Comparison of ENCODE assay signal across 18 mouse cellular contexts in genomic region chr1:155795791-155796233, GRCm38 (mm10). TPM values are rescaled to one million over a fixed set of nuclear protein-coding genes. Genes with fewer than 3 reads are reported as not detected.
DNase-seq lines count a peak whose midpoint lies in the region; ATAC-seq and TF ChIP-seq lines count a peak whose summit lies in the region.
"Had no signal": no experiment of that assay in that cellular context is flagged by ENCODE, and none has a peak within 500 bp of the region (broad histone marks: within the 10 kb centered on the region; RNA-seq: fewer than 3 reads in every experiment).

No protein-coding gene starts in this region.

- no peak for TF ChIP-seq POLR2A in thymus, adult 2 months (IDR thresholded peaks at IDR 0.05; ENCODE audit: control insufficient read depth, extremely low read depth, insufficient read depth, low read length, poor library complexity)

- H3K27ac ChIP-seq in heart, embryonic 16.5 days (ENCODE audit: low read length): no peak overlapping the region
- no peak overlapping the region for H3K27ac ChIP-seq in heart, embryonic 11.5 days (ENCODE audit: low read depth, low read length)
- H3K27ac ChIP-seq in thymus, adult 2 months (ENCODE audit: control insufficient read depth, insufficient read depth, low read length): no peak overlapping the region
- H3K27ac ChIP-seq in midbrain, postnatal 0 days (ENCODE audit: low read depth, low read length): no peak overlapping the region
- H3K27ac ChIP-seq: hindbrain, embryonic 10.5 days; intestine, embryonic 15.5 days had no signal

- WGBS in heart, embryonic 16.5 days: 64% methylated on average over 5 of the region's 5 CpGs
- WGBS in heart, embryonic 11.5 days (ENCODE audit: insufficient replicate concordance): 81% methylated on average over 5 of the region's 5 CpGs
- 97% methylated on average over 5 of the region's 5 CpGs for WGBS in thymus, adult 2 months
- 96% methylated on average over 5 of the region's 5 CpGs for WGBS in midbrain, postnatal 0 days

- ATAC-seq in heart, embryonic 16.5 days (replicated peaks; ENCODE audit: extremely low read depth, insufficient read depth, low FRiP score): peak; percentile 50; the same call in 1 of the 2 replicates
- no peak for ATAC-seq in heart, embryonic 11.5 days (replicated peaks; ENCODE audit: insufficient number of reproducible peaks, low FRiP score, low TSS enrichment)
- ATAC-seq in megakaryocyte-erythroid progenitor cell, adult 5-6 weeks (replicated peaks; ENCODE audit: low FRiP score, low TSS enrichment, poor library complexity, severe bottlenecking): peak; percentile 29; the same call in 1 of the 2 replicates
- ATAC-seq in midbrain, postnatal 0 days (ENCODE audit: low FRiP score): no peak
- no peak for ATAC-seq in cerebellum, adult (ENCODE audit: insufficient number of reproducible peaks, low FRiP score, low TSS enrichment)

- H3K4me1 ChIP-seq in heart, embryonic 16.5 days (ENCODE audit: control insufficient read depth, insufficient read depth, low read length): peaks cover 15% of the 10 kb centered on the region
- peaks cover 10% of the 10 kb centered on the region for H3K4me1 ChIP-seq in heart, embryonic 11.5 days (ENCODE audit: control insufficient read depth, insufficient read depth, low read length)
- H3K4me1 ChIP-seq in thymus, adult 2 months (replicated peaks; ENCODE audit: control insufficient read depth, insufficient read depth, low read length): peaks cover 4% of the 10 kb centered on the region
- no peaks in the 10 kb centered on the region for H3K4me1 ChIP-seq in midbrain, postnatal 0 days (ENCODE audit: insufficient read depth, low read length)

- H3K9ac ChIP-seq in heart, embryonic 16.5 days (ENCODE audit: low read length): no peak overlapping the region
- no peak overlapping the region for H3K9ac ChIP-seq in heart, embryonic 11.5 days (ENCODE audit: low read depth, low read length)
- H3K9ac ChIP-seq in midbrain, postnatal 0 days (replicated peaks; ENCODE audit: low read length, poor library complexity, severe bottlenecking): no peak overlapping the region
- H3K9ac ChIP-seq: forebrain, postnatal 0 days; intestine, embryonic 15.5 days had no signal

- H3K4me3 ChIP-seq in heart, embryonic 16.5 days (ENCODE audit: low read length): no peak overlapping the region
- H3K4me3 ChIP-seq in heart, embryonic 11.5 days (ENCODE audit: low read depth, low read length): no peak overlapping the region
- H3K4me3 ChIP-seq in thymus, adult 2 months (ENCODE audit: control insufficient read depth, insufficient read depth, low read length): no peak overlapping the region
- no peak overlapping the region for H3K4me3 ChIP-seq in midbrain, postnatal 0 days (ENCODE audit: low read depth, low read length)
- H3K4me3 ChIP-seq: hindbrain, embryonic 10.5 days; intestine, embryonic 15.5 days had no signal

- H3K9me3 ChIP-seq in heart, embryonic 16.5 days (replicated peaks; ENCODE audit: control insufficient read depth, low read length): no peaks in the 10 kb centered on the region
- no peaks in the 10 kb centered on the region for H3K9me3 ChIP-seq in heart, embryonic 11.5 days (replicated peaks; ENCODE audit: control insufficient read depth, low read length)
- no peaks in the 10 kb centered on the region for H3K9me3 ChIP-seq in midbrain, postnatal 0 days (ENCODE audit: low read length)
- H3K9me3 ChIP-seq: hindbrain, embryonic 10.5 days; intestine, embryonic 15.5 days had no signal

- H3K4me2 ChIP-seq in heart, embryonic 16.5 days (ENCODE audit: low read depth, low read length): no peak overlapping the region
- no peak overlapping the region for H3K4me2 ChIP-seq in heart, embryonic 11.5 days
- no peak overlapping the region for H3K4me2 ChIP-seq in midbrain, postnatal 0 days (ENCODE audit: low read depth, low read length, poor library complexity, severe bottlenecking)
- H3K4me2 ChIP-seq: intestine, embryonic 15.5 days had no signal

- H3K27me3 ChIP-seq in heart, embryonic 16.5 days (ENCODE audit: control insufficient read depth, insufficient read depth, low read length): no peaks in the 10 kb centered on the region
- H3K27me3 ChIP-seq in heart, embryonic 11.5 days (ENCODE audit: control insufficient read depth, insufficient read depth, low read length): no peaks in the 10 kb centered on the region
- no peaks in the 10 kb centered on the region for H3K27me3 ChIP-seq in thymus, adult 2 months (ENCODE audit: control insufficient read depth, insufficient read depth, low read length)
- H3K27me3 ChIP-seq in midbrain, postnatal 0 days (ENCODE audit: insufficient read depth, low read length): no peaks in the 10 kb centered on the region
- H3K27me3 ChIP-seq: intestine, embryonic 15.5 days had no signal

- H3K36me3 ChIP-seq in heart, embryonic 16.5 days (ENCODE audit: control insufficient read depth, insufficient read depth): peaks cover 10% of the 10 kb centered on the region; the same call in 1 of the 2 replicates
- H3K36me3 ChIP-seq in heart, embryonic 11.5 days (ENCODE audit: control insufficient read depth, insufficient read depth, low read length): peaks cover 7% of the 10 kb centered on the region; the same call in 1 of the 2 replicates
- no peaks in the 10 kb centered on the region for H3K36me3 ChIP-seq in thymus, adult 2 months (ENCODE audit: control insufficient read depth, insufficient read depth, low read length)
- peaks cover 35% of the 10 kb centered on the region for H3K36me3 ChIP-seq in midbrain, postnatal 0 days (ENCODE audit: insufficient read depth, low read length)

- TF ChIP-seq CTCF in thymus, adult 2 months (IDR thresholded peaks at IDR 0.05; ENCODE audit: borderline replicate concordance, control insufficient read depth, extremely low read depth, insufficient read depth, low read length, poor library complexity): no peak
- no peak for TF ChIP-seq CTCF in midbrain, postnatal 0 days (IDR thresholded peaks at IDR 0.05)

- DNase-seq in MEL-GATA-1-ER (ENCODE audit: extremely low read depth, low read depth): peak; percentile 73
- peak; percentile 80 for DNase-seq in fat pad, adult 2 months (ENCODE audit: extremely low read depth, low read depth, low spot score)
- no peak for DNase-seq in thymus, adult 2 months
- no peak for DNase-seq in midbrain, postnatal 0 days (ENCODE audit: low spot score)
- DNase-seq: cerebellum, adult 11-12 months; forebrain, postnatal 0 days; gastrocnemius, postnatal 36 days; kidney, postnatal 25 days; layer of hippocampus, postnatal 36 days; spleen, adult 18-20 months; thymus, adult 18-20 months had no signal

RNA-seq across cellular contexts. Expression of gene Qsox1, which starts 16.9 kb away (rescaled TPM):
- 25.1 and 29.5 TPM in 2 replicates for polyA plus RNA-seq in heart, embryonic 16.5 days (2015; fragmentation: Nextera tagmentation; extraction: Ambion mirVana)
- polyA plus RNA-seq in heart, embryonic 11.5 days (2014; fragmentation: Nextera tagmentation; extraction: Ambion mirVana): 10.7 and 12.1 TPM in 2 replicates
- total RNA-seq in megakaryocyte-erythroid progenitor cell, adult 5-6 weeks (2014; fragmentation: Nextera tagmentation): 16.5 and 16.6 TPM in 2 replicates
- 22.4 and 32.0 TPM in 2 replicates for total RNA-seq in megakaryocyte-erythroid progenitor cell, adult 5-6 weeks (2017)
- polyA plus RNA-seq in thymus, adult 2 months (2012; rRNA removed): 50.1 and 61.1 TPM in 2 replicates
- 31.7 and 32.7 TPM in 2 replicates for total RNA-seq in midbrain, postnatal 0 days (2014; rRNA removed)
- 21.3 and 23.0 TPM in 2 replicates for polyA plus RNA-seq in midbrain, postnatal 0 days (2015; fragmentation: Nextera tagmentation; extraction: Ambion mirVana)

RNA-seq across cellular contexts. Expression of gene Lhx4, which starts 44.3 kb away (rescaled TPM):
- not detected in 2 replicates for polyA plus RNA-seq in heart, embryonic 16.5 days (2015; fragmentation: Nextera tagmentation; extraction: Ambion mirVana)
- not detected in 2 replicates for polyA plus RNA-seq in heart, embryonic 11.5 days (2014; fragmentation: Nextera tagmentation; extraction: Ambion mirVana)
- total RNA-seq in megakaryocyte-erythroid progenitor cell, adult 5-6 weeks (2014; fragmentation: Nextera tagmentation): not detected in 2 replicates
- not detected in 2 replicates for total RNA-seq in megakaryocyte-erythroid progenitor cell, adult 5-6 weeks (2017)
- polyA plus RNA-seq in thymus, adult 2 months (2012; rRNA removed): 0.01 TPM in 1 of 2 replicates, not detected in the other
- total RNA-seq in midbrain, postnatal 0 days (2014; rRNA removed): 1.5 and 2.7 TPM in 2 replicates
- 0.99 and 1.1 TPM in 2 replicates for polyA plus RNA-seq in midbrain, postnatal 0 days (2015; fragmentation: Nextera tagmentation; extraction: Ambion mirVana)
- total RNA-seq: forebrain, postnatal 0 days; gastrocnemius, postnatal 36 days; layer of hippocampus, postnatal 36 days had no signal
- polyA plus RNA-seq: intestine, embryonic 15.5 days; limb, embryonic 11.5 days had no signal

Comparison
In these comparisons a context has a peak if more than half of its experiments do, and no peak if none do; other contexts are left out.
1. ATAC-seq: peak in heart, embryonic 16.5 days (single experiment) and megakaryocyte-erythroid progenitor cell, adult 5-6 weeks (single experiment); none in heart, embryonic 11.5 days (single experiment), midbrain, postnatal 0 days (single experiment) and cerebellum, adult (single experiment).
2. DNase-seq: peak in MEL-GATA-1-ER (single experiment) and fat pad, adult 2 months (single experiment); none in thymus, adult 2 months (single experiment) and midbrain, postnatal 0 days (single experiment).